Mouse (Mus musculus) limb, embryonic 13.5 days (tissue): ENCODE data around the gene Snx20. TPM values are rescaled to one million over a fixed set of nuclear protein-coding genes. Genes with fewer than 3 reads are reported as not detected.
A peak's percentile ranks its signal among the peaks of the same experiment; 100 is the strongest.

Source experiments
- ATAC-seq: fragments of 200-750 bp; cut with Nextera tagmentation; 2 replicates; pipeline ENCODE4 v1.8.0; 2017; ENCODE audit warnings: low read depth, moderate number of reproducible peaks, moderate TSS enrichment; ENCODE audit not compliant: low FRiP score
- H3K27ac ChIP-seq: fragments of 300-500 bp; sonication (generic); 2 replicates; pipeline ENCODE4 v1.5.1; 2015; ENCODE audit warnings: inconsistent platforms, mild to moderate bottlenecking, moderate library complexity
- H3K27me3 ChIP-seq: fragments of 300-500 bp; sonication (generic); 2 replicates; pipeline ENCODE4 v1.6.1; 2015; ENCODE audit warnings: mild to moderate bottlenecking, inconsistent platforms
- H3K36me3 ChIP-seq: fragments of 300-500 bp; sonication (generic); 2 replicates; pipeline ENCODE4 v1.6.1; 2015; ENCODE audit warnings: inconsistent platforms, mild to moderate bottlenecking, moderate library complexity
- H3K4me1 ChIP-seq: fragments of 300-500 bp; sonication (generic); 2 replicates; pipeline ENCODE4 v1.6.1; 2015; ENCODE audit warnings: inconsistent platforms
- H3K4me2 ChIP-seq: fragments of 300-500 bp; sonication (generic); replicated peaks from 2 replicates; pipeline ENCODE4 v1.6.1; 2015; ENCODE audit warnings: inconsistent platforms, mild to moderate bottlenecking, moderate library complexity
- H3K4me3 ChIP-seq: fragments of 300-500 bp; sonication (generic); 2 replicates; pipeline ENCODE4 v1.5.1; 2015; ENCODE audit warnings: moderate library complexity, mild to moderate bottlenecking, inconsistent platforms
- H3K9ac ChIP-seq: fragments of 300-500 bp; sonication (generic); 2 replicates; pipeline ENCODE4 v1.6.1; 2015; ENCODE audit warnings: mild to moderate bottlenecking, inconsistent platforms
- H3K9me3 ChIP-seq: fragments of 300-500 bp; sonication (generic); 2 replicates; pipeline ENCODE4 v1.6.1; 2016; ENCODE audit warnings: inconsistent platforms
- WGBS: fragments of 180-500 bp; shearing (Covaris S2); methylation state at CpG from one replicate; pipeline ENCODE4 v1.1.7; 2015; 5-methylcytosine and 5-hydroxymethylcytosine counted together
- polyA plus RNA-seq: library from polyadenylated mRNA; unstranded; fragments of >200 nt; fragmentation: Nextera tagmentation; extraction: Ambion mirVana; gene quantifications from 2 replicates; pipeline ENCODE4 v1.2.1, GENCODE M21; 2015

Gene Snx20
- polyA plus RNA-seq, 1 experiment from 2014 or later = 1.5 TPM

GRCm38 (mm10) chr8:88593947-88594346 lies 42.0 kb downstream of the Snx20 start:
- no peak for ATAC-seq

GRCm38 (mm10) chr8:88590226-88590625 lies 45.7 kb downstream of the Snx20 start:
- H3K27ac ChIP-seq = no peak overlapping the region
- no peak overlapping the region for H3K9ac ChIP-seq
- peaks cover 68% of the 10 kb centered on the region for H3K36me3 ChIP-seq
- H3K4me3 ChIP-seq = no peak overlapping the region
- H3K27me3 ChIP-seq = no peaks in the 10 kb centered on the region
- 80% methylated on average over 6 of the region's 6 CpGs for WGBS
- no peaks in the 10 kb centered on the region for H3K9me3 ChIP-seq
- H3K4me1 ChIP-seq = peaks cover 6% of the 10 kb centered on the region; the same call in 1 of the 2 replicates
- no peak overlapping the region for H3K4me2 ChIP-seq
- ATAC-seq = no peak

More at GRCm38 (mm10) chr8:88593947-88594346, 42.0 kb downstream of the Snx20 start:
- Histone ChIP-seq H3K4me2 (no peak overlapping the region), H3K4me1 (peaks cover 13% of the 10 kb centered on the region), H3K36me3 (peaks cover 38% of the 10 kb centered on the region), H3K27me3 (no peaks in the 10 kb centered on the region), H3K9me3 (no peaks in the 10 kb centered on the region), H3K9ac (no peak overlapping the region), H3K4me3 (no peak overlapping the region), H3K27ac (no peak overlapping the region)
- WGBS = 80% methylated on average over 1 of the region's 1 CpGs

- WGBS = 87% methylated on average over 8 of the region's 8 CpGs
- Histone ChIP-seq H3K4me1 (no peaks in the 10 kb centered on the region), H3K27ac (no peak overlapping the region), H3K4me2 (no peak overlapping the region), H3K4me3 (no peak overlapping the region), H3K36me3 (peaks cover 80% of the 10 kb centered on the region), H3K27me3 (no peaks in the 10 kb centered on the region), H3K9ac (no peak overlapping the region), H3K9me3 (no peaks in the 10 kb centered on the region)
- ATAC-seq = no peak
These were observed 47.6 kb downstream of the Snx20 start for GRCm38 (mm10) chr8:88588205-88588889.

GRCm38 (mm10) chr8:88583863-88584262 lies 52.1 kb downstream of the Snx20 start:
- Histone ChIP-seq H3K36me3 (peaks cover 65% of the 10 kb centered on the region), H3K27me3 (no peaks in the 10 kb centered on the region), H3K4me3 (no peak overlapping the region), H3K9ac (no peak overlapping the region), H3K9me3 (no peaks in the 10 kb centered on the region), H3K27ac (no peak overlapping the region), H3K4me1 (peaks cover 15% of the 10 kb centered on the region), H3K4me2 (no peak overlapping the region)
- ATAC-seq = no peak
- 88% methylated on average over 3 of the region's 3 CpGs for WGBS

- H3K4me2 ChIP-seq = no peak overlapping the region
- H3K27me3 ChIP-seq = no peaks in the 10 kb centered on the region
- no peak for ATAC-seq
- peaks cover 42% of the 10 kb centered on the region for H3K36me3 ChIP-seq
- H3K4me1 ChIP-seq = peaks cover 39% of the 10 kb centered on the region
- 93% methylated on average over 7 of the region's 7 CpGs for WGBS
- no peak overlapping the region for H3K27ac ChIP-seq
- H3K9me3 ChIP-seq = no peaks in the 10 kb centered on the region
- H3K9ac ChIP-seq = no peak overlapping the region
- no peak overlapping the region for H3K4me3 ChIP-seq
These were observed 55.1 kb downstream of the Snx20 start for GRCm38 (mm10) chr8:88580785-88581184.

GRCm38 (mm10) chr8:88579668-88580330 lies 56.1 kb downstream of the Snx20 start:
- Histone ChIP-seq H3K36me3 (peaks cover 37% of the 10 kb centered on the region), H3K27ac (0 out of 2 replicates have a peak overlapping the region, but pooled peaks have one; percentile 15)
- WGBS = 80% methylated on average over 18 of the region's 18 CpGs

GRCm38 (mm10) chr8:88579246-88579645 lies 56.7 kb downstream of the Snx20 start:
- H3K27ac ChIP-seq = no peak overlapping the region; the same call in 1 of the 2 replicates
- no peaks in the 10 kb centered on the region for H3K9me3 ChIP-seq
- peaks cover 48% of the 10 kb centered on the region for H3K4me1 ChIP-seq
- no peak for ATAC-seq
- no peak overlapping the region for H3K9ac ChIP-seq
- H3K36me3 ChIP-seq = peaks cover 38% of the 10 kb centered on the region
- WGBS = 41% methylated on average over 7 of the region's 7 CpGs
- H3K27me3 ChIP-seq = no peaks in the 10 kb centered on the region
- H3K4me2 ChIP-seq = no peak overlapping the region
- H3K4me3 ChIP-seq = no peak overlapping the region

More at GRCm38 (mm10) chr8:88579668-88580330, 56.1 kb downstream of the Snx20 start:
- ATAC-seq = no peak
- no peaks in the 10 kb centered on the region for H3K9me3 ChIP-seq
- H3K27me3 ChIP-seq = no peaks in the 10 kb centered on the region
- no peak overlapping the region for H3K4me3 ChIP-seq
- peaks cover 46% of the 10 kb centered on the region for H3K4me1 ChIP-seq
- H3K9ac ChIP-seq = peak overlapping the region; percentile 19; the same call in 1 of the 2 replicates
- H3K4me2 ChIP-seq = no peak overlapping the region

GRCm38 (mm10) chr8:88578413-88579175 lies 57.3 kb downstream of the Snx20 start:
- Histone ChIP-seq H3K4me3 (no peak overlapping the region), H3K4me1 (peaks cover 48% of the 10 kb centered on the region), H3K9ac (0 out of 2 replicates have a peak overlapping the region, but pooled peaks have one; percentile 13), H3K4me2 (no peak overlapping the region), H3K36me3 (peaks cover 40% of the 10 kb centered on the region), H3K9me3 (no peaks in the 10 kb centered on the region), H3K27me3 (no peaks in the 10 kb centered on the region), H3K27ac (no peak overlapping the region)
- no peak for ATAC-seq
- 72% methylated on average over 14 of the region's 14 CpGs for WGBS

- no peak overlapping the region for H3K4me2 ChIP-seq
- 76% methylated on average over 5 of the region's 5 CpGs for WGBS
- no peak for ATAC-seq
- no peaks in the 10 kb centered on the region for H3K9me3 ChIP-seq
- peaks cover 32% of the 10 kb centered on the region for H3K36me3 ChIP-seq
- peaks cover 53% of the 10 kb centered on the region for H3K4me1 ChIP-seq
- H3K27me3 ChIP-seq = no peaks in the 10 kb centered on the region
- 0 out of 2 replicates have a peak overlapping the region, but pooled peaks have one; percentile 19 for H3K9ac ChIP-seq
- H3K27ac ChIP-seq = no peak overlapping the region
- H3K4me3 ChIP-seq = no peak overlapping the region
These were observed 58.3 kb downstream of the Snx20 start for GRCm38 (mm10) chr8:88577666-88578065.

Other genes with a start within 250 kb of the Snx20 start
- gene Nkd1, start 114.8 kb downstream of the Snx20 start, polyA plus RNA-seq = 58.4 and 64.2 TPM in 2 replicates
- 0.19 and 0.36 TPM in 2 replicates for gene Nod2, start 11.2 kb upstream of the Snx20 start, polyA plus RNA-seq
- gene Cyld, start 60.9 kb upstream of the Snx20 start, polyA plus RNA-seq = 13.6 and 15.4 TPM in 2 replicates